8 mouse cellular contexts compared by ENCODE assay signal in genomic region chr1:161214465-161214864, GRCm38 (mm10). TPM values are rescaled to one million over a fixed set of nuclear protein-coding genes. Genes with fewer than 3 reads are reported as not detected.
DNase-seq lines count a peak whose midpoint lies in the region; ATAC-seq and TF ChIP-seq lines count a peak whose summit lies in the region.

No protein-coding gene starts in this region.

- no peaks in the 10 kb centered on the region for H3K27me3 ChIP-seq in cerebellum, adult 2 months (ENCODE audit: control insufficient read depth, insufficient read depth, low read length)
- H3K27me3 ChIP-seq in liver, embryonic 13.5 days: no peaks in the 10 kb centered on the region

- H3K9ac ChIP-seq in liver, embryonic 13.5 days: no peak overlapping the region

- peak in 1 of 2 experiments; percentile 16 for DNase-seq in cerebellum, adult 2 months
- no peak for DNase-seq in cerebellum, postnatal 36 days
- DNase-seq in 3T3-L1 (ENCODE audit: low read depth, low spot score): peak; percentile 74
- peak; percentile 41 for DNase-seq in adipocyte (ENCODE audit: low spot score)
- DNase-seq in liver, embryonic 13.5 days: peak; percentile 8
- peak; percentile 47 for DNase-seq in thymus, postnatal 25 days
- no peak for DNase-seq in cerebellum, adult 11-12 months
- no peak for DNase-seq in yolk sac, embryonic 10.5 days (ENCODE audit: low spot score)

- no peak overlapping the region for H3K4me2 ChIP-seq in liver, embryonic 13.5 days

- WGBS in cerebellum, adult 2 months: 27% methylated on average over 4 of the region's 4 CpGs
- 26% methylated on average over 4 of the region's 4 CpGs for WGBS in liver, embryonic 13.5 days (ENCODE audit: insufficient replicate concordance)

- H3K4me3 ChIP-seq in cerebellum, adult 2 months (replicated peaks; ENCODE audit: insufficient read depth, low read depth, low read length): no peak overlapping the region
- no peak overlapping the region for H3K4me3 ChIP-seq in liver, embryonic 13.5 days (replicated peaks)

- peak; percentile 42; the same call in 1 of the 2 replicates for TF ChIP-seq CTCF in cerebellum, adult 2 months (IDR thresholded peaks at IDR 0.05; ENCODE audit: borderline replicate concordance, insufficient read depth, low read depth, low read length)

- no peaks in the 10 kb centered on the region for H3K36me3 ChIP-seq in liver, embryonic 13.5 days

- TF ChIP-seq POLR2A in cerebellum, adult 2 months (IDR thresholded peaks at IDR 0.05; ENCODE audit: borderline replicate concordance, insufficient read depth, low read length): no peak

- H3K4me1 ChIP-seq in cerebellum, adult 2 months (ENCODE audit: control insufficient read depth, insufficient read depth, low read length): no peaks in the 10 kb centered on the region
- H3K4me1 ChIP-seq in liver, embryonic 13.5 days (replicated peaks): no peaks in the 10 kb centered on the region

- H3K9me3 ChIP-seq in liver, embryonic 13.5 days (replicated peaks): no peaks in the 10 kb centered on the region

- no peak overlapping the region for H3K27ac ChIP-seq in cerebellum, adult 2 months (ENCODE audit: insufficient read depth, low read length)
- no peak overlapping the region for H3K27ac ChIP-seq in liver, embryonic 13.5 days

- ATAC-seq in liver, embryonic 13.5 days (ENCODE audit: low read depth): no peak

RNA-seq across cellular contexts. Expression of gene Prdx6, which starts 36.6 kb away (rescaled TPM):
- 301 and 339 TPM in 2 replicates for polyA plus RNA-seq in cerebellum, adult 2 months (2012; rRNA removed)
- polyA plus RNA-seq in liver, embryonic 13.5 days (2015; fragmentation: Nextera tagmentation; extraction: Ambion mirVana): 457 and 472 TPM in 2 replicates

RNA-seq across cellular contexts. Expression of gene Tex50, which starts 55.4 kb away (rescaled TPM):
- polyA plus RNA-seq in cerebellum, adult 2 months (2012; rRNA removed): not detected in 2 replicates
- polyA plus RNA-seq in liver, embryonic 13.5 days (2015; fragmentation: Nextera tagmentation; extraction: Ambion mirVana): not detected in 2 replicates

Comparison
In these comparisons a context has a peak if more than half of its experiments do, and no peak if none do; other contexts are left out.
1. DNase-seq: peak in 3T3-L1 (single experiment), adipocyte (single experiment), liver, embryonic 13.5 days (single experiment) and thymus, postnatal 25 days (single experiment); none in cerebellum, postnatal 36 days (0 of 2), cerebellum, adult 11-12 months (single experiment) and yolk sac, embryonic 10.5 days (single experiment).